Mouse (Mus musculus) testis, adult 2 months (tissue): Measurements from ENCODE around the gene Lrrc8d.

Experiments used
- CTCF ChIP-seq: fragments of 200-500 bp; IDR thresholded peaks from 2 replicates; pipeline ENCODE4 v1.5.1; 2012; ENCODE audit warnings: low read depth, mild to moderate bottlenecking, inconsistent platforms, low read length, moderate library complexity; ENCODE audit not compliant: control insufficient read depth, insufficient read depth, insufficient replicate concordance
- POLR2A ChIP-seq: fragments of 200-500 bp; IDR thresholded peaks from 2 replicates; pipeline ENCODE4 v1.6.1; 2012; ENCODE audit warnings: low read depth, mild to moderate bottlenecking, inconsistent platforms, low read length, moderate library complexity; ENCODE audit not compliant: control insufficient read depth

GRCm38 (mm10) chr5:105696049-105696448 lies 3.7 kb upstream of the Lrrc8d start:
- TF ChIP-seq POLR2A (no peak), CTCF (no peak)
